Mouse (Mus musculus): ENCODE results near the gene Secisbp2. TPM values are rescaled to one million over a fixed set of nuclear protein-coding genes. Genes with fewer than 3 reads are reported as not detected.
A peak's percentile ranks its signal among the peaks of the same experiment; 100 is the strongest.

The Secisbp2 gene
- total and polyA plus RNA-seq, 3 experiments = 11.1 to 15.3 (median 11.5) TPM

GRCm38 (mm10) chr13:51638958-51639357 is 12.5 kb upstream of the Secisbp2 start:
- 92% methylated on average over 4 of the region's 4 CpGs for WGBS
- no peak overlapping the region for H3K9ac ChIP-seq (ENCODE audit: low read depth, low read length)
- no peak overlapping the region for H3K4me3 ChIP-seq
- no peak overlapping the region for H3K27ac ChIP-seq
- TF ChIP-seq CTCF (IDR thresholded peaks at IDR 0.05) (0 out of 2 replicates have a peak, but pooled peaks have one; percentile 10), EP300 (IDR thresholded peaks at IDR 0.05; ENCODE audit: insufficient read depth, low read depth, low read length) (no peak), POLR2A (IDR thresholded peaks at IDR 0.05; ENCODE audit: insufficient read depth, low read depth, low read length) (no peak)
- no peaks in the 10 kb centered on the region for H3K79me2 ChIP-seq (replicated peaks; ENCODE audit: control insufficient read depth, insufficient read depth, low read length)
- H3K4me1 ChIP-seq (ENCODE audit: control insufficient read depth, insufficient read depth, low read length) = no peaks in the 10 kb centered on the region
- DNase-seq = no peak
- intact Hi-C loops (cut with DNase I) = no loop called here
- no peaks in the 10 kb centered on the region for H3K27me3 ChIP-seq (ENCODE audit: control insufficient read depth, insufficient read depth, low read length)
- H3K36me3 ChIP-seq (ENCODE audit: control insufficient read depth, insufficient read depth, low read length) = no peaks in the 10 kb centered on the region

GRCm38 (mm10) chr13:51641424-51641823 is 10.1 kb upstream of the Secisbp2 start:
- Histone ChIP-seq H3K36me3 (ENCODE audit: control insufficient read depth, insufficient read depth, low read length) (no peaks in the 10 kb centered on the region), H3K27me3 (ENCODE audit: control insufficient read depth, insufficient read depth, low read length) (no peaks in the 10 kb centered on the region), H3K9ac (ENCODE audit: low read depth, low read length) (no peak overlapping the region), H3K27ac (no peak overlapping the region), H3K4me3 (no peak overlapping the region), H3K79me2 (replicated peaks; ENCODE audit: control insufficient read depth, insufficient read depth, low read length) (no peaks in the 10 kb centered on the region), H3K4me1 (ENCODE audit: control insufficient read depth, insufficient read depth, low read length) (0 out of 2 replicates have a peak, but pooled peaks cover 1% of the 10 kb centered on the region)
- DNase-seq = no peak
- 86% methylated on average over 3 of the region's 3 CpGs for WGBS
- TF ChIP-seq POLR2A (IDR thresholded peaks at IDR 0.05; ENCODE audit: insufficient read depth, low read depth, low read length) (no peak), CTCF (IDR thresholded peaks at IDR 0.05) (no peak), EP300 (IDR thresholded peaks at IDR 0.05; ENCODE audit: insufficient read depth, low read depth, low read length) (no peak)
- intact Hi-C loops (cut with DNase I) = no loop called here

DNA sequence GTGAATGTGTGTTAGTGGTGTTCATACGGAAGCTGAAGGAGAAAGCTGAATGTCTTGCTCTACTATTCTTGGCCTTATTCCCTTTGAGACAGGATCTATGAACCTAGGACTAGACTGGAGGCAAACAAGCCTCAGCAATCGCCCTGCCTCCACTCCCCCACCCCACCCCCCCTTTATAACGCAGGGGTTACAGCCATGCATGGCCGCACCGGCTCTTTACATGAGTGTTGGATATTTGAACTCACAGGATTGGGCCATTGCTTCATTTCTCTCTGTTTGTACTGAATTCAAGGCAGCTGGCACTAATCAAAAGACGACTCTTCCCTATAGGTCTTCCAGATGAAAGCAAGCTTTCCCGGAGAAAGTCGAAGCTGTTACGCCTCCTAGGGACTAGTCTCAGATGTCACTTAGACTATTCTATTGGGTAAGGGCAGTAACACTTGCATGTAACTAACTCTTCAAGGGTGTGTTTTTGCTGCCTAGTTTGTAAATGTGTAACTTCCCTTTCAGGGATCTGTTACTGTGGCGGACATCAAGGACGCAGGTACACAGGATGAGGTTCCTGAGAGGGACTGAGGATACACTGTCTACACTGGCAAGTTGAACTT is 9.2 kb upstream of the Secisbp2 start:
- no peak for DNase-seq
- Histone ChIP-seq H3K27me3 (ENCODE audit: control insufficient read depth, insufficient read depth, low read length) (no peaks in the 10 kb centered on the region), H3K36me3 (ENCODE audit: control insufficient read depth, insufficient read depth, low read length) (no peaks in the 10 kb centered on the region), H3K9ac (ENCODE audit: low read depth, low read length) (no peak overlapping the region), H3K4me3 (no peak overlapping the region), H3K79me2 (replicated peaks; ENCODE audit: control insufficient read depth, insufficient read depth, low read length) (no peaks in the 10 kb centered on the region), H3K27ac (no peak overlapping the region), H3K4me1 (ENCODE audit: control insufficient read depth, insufficient read depth, low read length) (0 out of 2 replicates have a peak, but pooled peaks cover 1% of the 10 kb centered on the region)
- WGBS = 42% methylated on average over 11 of the region's 11 CpGs
- TF ChIP-seq EP300 (IDR thresholded peaks at IDR 0.05; ENCODE audit: insufficient read depth, low read depth, low read length) (no peak), CTCF (IDR thresholded peaks at IDR 0.05) (no peak), POLR2A (IDR thresholded peaks at IDR 0.05; ENCODE audit: insufficient read depth, low read depth, low read length) (no peak)
- intact Hi-C loops (cut with DNase I) = no loop called here

DNA sequence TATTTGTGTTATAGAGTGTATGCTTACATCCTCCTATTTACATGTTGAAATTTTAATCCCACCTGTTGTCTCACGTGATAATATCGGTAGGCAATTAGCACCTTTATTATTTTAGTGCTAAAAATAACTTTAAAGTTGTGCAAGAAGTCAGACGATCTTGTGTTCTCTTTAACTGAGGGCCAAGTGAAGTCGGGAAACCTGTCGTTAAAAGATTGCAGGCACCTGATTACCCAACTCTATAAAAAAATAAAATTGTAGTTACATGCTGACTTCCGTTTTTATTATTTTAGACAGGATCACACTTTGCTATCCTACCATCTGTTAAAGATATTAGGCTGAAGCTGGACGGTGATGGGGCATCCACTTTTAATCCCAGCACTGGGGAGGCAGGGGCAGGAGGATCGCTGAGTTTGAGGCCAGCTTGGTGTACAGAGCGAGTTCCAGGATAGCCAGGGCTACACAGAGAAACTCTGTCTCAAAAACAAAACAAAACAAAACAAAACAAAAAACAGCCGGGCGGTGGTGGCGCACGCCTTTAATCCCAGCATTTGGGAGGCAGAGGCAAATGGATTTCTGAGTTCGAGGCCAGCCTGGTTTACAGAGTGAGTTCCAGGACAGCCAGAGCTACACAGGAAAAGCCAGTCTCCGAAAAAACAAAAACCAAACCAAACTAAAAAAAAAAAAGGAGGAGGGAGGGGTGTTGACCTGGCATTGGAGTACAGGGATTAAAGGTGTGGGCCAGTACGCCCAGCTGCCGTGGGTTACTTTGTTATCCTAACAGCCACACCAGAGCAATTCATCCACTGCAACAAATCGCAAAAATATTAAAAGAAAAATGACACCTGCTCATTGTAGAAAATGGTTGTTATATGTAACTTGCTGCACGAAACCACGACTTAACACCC is 7.3 kb upstream of the Secisbp2 start:
- intact Hi-C loops (cut with DNase I) = no loop called here
- Histone ChIP-seq H3K36me3 (ENCODE audit: control insufficient read depth, insufficient read depth, low read length) (no peaks in the 10 kb centered on the region), H3K27ac (peak overlapping the region; percentile 80), H3K4me3 (peak overlapping the region; percentile 83), H3K4me1 (ENCODE audit: control insufficient read depth, insufficient read depth, low read length) (0 out of 2 replicates have a peak, but pooled peaks cover 1% of the 10 kb centered on the region), H3K27me3 (ENCODE audit: control insufficient read depth, insufficient read depth, low read length) (no peaks in the 10 kb centered on the region), H3K9ac (ENCODE audit: low read depth, low read length) (peak overlapping the region; percentile 71), H3K79me2 (replicated peaks; ENCODE audit: control insufficient read depth, insufficient read depth, low read length) (no peaks in the 10 kb centered on the region)
- 42% methylated on average over 20 of the region's 20 CpGs for WGBS
- TF ChIP-seq POLR2A (IDR thresholded peaks at IDR 0.05; ENCODE audit: insufficient read depth, low read depth, low read length) (no peak), CTCF (IDR thresholded peaks at IDR 0.05) (no peak), EP300 (IDR thresholded peaks at IDR 0.05; ENCODE audit: insufficient read depth, low read depth, low read length) (no peak)
- DNase-seq = no peak

DNA sequence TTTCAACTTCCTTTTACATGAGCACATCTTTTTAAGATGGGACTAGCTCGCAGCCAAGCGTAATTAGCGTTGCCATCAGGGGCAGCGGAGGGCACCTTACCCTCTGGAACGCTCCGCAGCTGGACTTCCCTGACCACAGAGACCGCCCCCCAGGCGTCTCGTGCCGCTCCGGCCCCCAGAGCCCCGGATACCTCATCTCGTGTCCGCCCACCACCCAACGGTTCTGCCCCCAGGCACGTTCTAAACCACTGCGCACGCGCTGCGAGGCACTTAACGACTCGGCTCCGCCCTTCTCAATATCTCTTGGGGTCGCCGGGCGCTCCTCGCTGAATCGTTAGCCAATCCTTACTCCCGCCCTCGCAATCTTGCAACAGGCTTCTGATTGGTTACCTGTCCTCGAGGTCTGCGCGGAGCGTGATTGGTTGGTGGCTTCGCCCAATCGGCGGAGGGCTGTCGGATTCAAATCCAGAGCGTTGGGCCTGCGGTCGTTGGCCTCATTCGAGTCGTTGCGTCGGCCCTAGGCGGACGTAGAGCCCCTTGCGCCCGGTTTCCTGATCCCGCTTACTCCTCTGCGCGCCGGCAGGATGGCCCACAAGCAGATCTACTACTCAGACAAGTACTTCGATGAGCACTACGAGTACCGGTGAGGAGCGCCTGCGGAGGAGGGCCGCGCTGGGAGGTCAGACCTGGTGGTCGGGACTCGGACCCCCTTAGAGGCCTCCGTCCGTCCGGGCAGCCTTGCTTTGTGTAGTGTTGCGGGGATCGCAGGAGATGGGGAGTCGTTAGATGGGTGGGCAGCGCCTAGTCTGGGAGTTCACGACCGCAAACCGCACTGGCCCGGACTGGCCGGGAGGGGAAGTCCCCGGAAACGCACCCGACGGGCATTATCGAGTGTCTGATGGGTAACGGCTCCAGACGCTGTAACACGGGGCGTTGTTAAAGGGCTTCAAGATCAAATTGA is 6.4 kb upstream of the Secisbp2 start, which contains the start of gene Cks2:
Cks2 (plus strand) TSS at position 404 of the 961 bp plus-strand sequence.
- H3K27me3 ChIP-seq (ENCODE audit: control insufficient read depth, insufficient read depth, low read length) = no peaks in the 10 kb centered on the region
- H3K36me3 ChIP-seq (ENCODE audit: control insufficient read depth, insufficient read depth, low read length) = no peaks in the 10 kb centered on the region
- H3K4me3 ChIP-seq = peak within 1 kb of the TSS; percentile 83
- under 1% methylated on average over 83 of the region's 83 CpGs for WGBS
- intact Hi-C loops (cut with DNase I) = no loop called here
- TF ChIP-seq POLR2A (IDR thresholded peaks at IDR 0.05; ENCODE audit: insufficient read depth, low read depth, low read length) = peak; percentile 65; the same call in 1 of the 2 replicates
- TF ChIP-seq EP300 (IDR thresholded peaks at IDR 0.05; ENCODE audit: insufficient read depth, low read depth, low read length) = no peak
- peak within 1 kb of the TSS; percentile 71 for H3K9ac ChIP-seq (ENCODE audit: low read depth, low read length)
- no peaks in the 10 kb centered on the region for H3K79me2 ChIP-seq (replicated peaks; ENCODE audit: control insufficient read depth, insufficient read depth, low read length)
- peak; percentile 93 to 98 for DNase-seq
- H3K4me1 ChIP-seq (ENCODE audit: control insufficient read depth, insufficient read depth, low read length) = 0 out of 2 replicates have a peak, but pooled peaks cover 1% of the 10 kb centered on the region
- H3K27ac ChIP-seq = peak within 1 kb of the TSS; percentile 80

Measured in heart, adult 2 months (tissue).